Mouse (Mus musculus) layer of hippocampus, postnatal 10 days (tissue): Measurements from ENCODE around the gene Ccl8. TPM values are rescaled to one million over a fixed set of nuclear protein-coding genes. Genes with fewer than 3 reads are reported as not detected.

Source experiments
- DNase-seq, 2 experiments: peaks; one replicate each; pipeline ENCODE4 v3.0.0; 2021; ENCODE audit warnings: low spot score in 2 of 2
- long read RNA-seq: library from polyadenylated mRNA; stranded (forward); transcript quantifications from one replicate; pipeline ENCODE4 v2.0.0, GENCODE M21; 2023
- total RNA-seq, 2 experiments: library from RNA; stranded (reverse); gene quantifications; 2 replicates each; pipeline ENCODE4 v1.2.3; 2021

Ccl8 gene
- total RNA-seq: not detected
- long read RNA-seq: 0 reads

DNA sequence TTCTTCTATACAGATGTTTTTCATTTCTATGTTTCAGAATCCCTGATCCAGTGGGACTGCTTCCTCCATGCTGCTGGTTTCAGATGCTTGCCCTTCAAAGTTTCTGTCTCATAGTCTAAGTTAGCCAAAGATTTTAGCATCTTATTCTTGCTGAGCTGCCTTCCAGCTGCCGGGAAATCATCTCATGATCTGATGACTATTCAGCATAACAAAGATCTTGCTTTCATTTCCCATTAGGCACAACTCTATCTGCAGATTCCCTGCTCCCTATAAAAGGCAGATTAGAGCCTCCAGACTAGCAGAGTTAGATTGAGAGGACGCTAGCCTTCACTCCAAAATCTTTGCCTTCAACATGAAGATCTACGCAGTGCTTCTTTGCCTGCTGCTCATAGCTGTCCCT, at the start of gene Ccl8:
Gene Ccl8 (plus strand): TSS at position 301 of the 400 bp plus-strand sequence.
- no peak for DNase-seq

DNA sequence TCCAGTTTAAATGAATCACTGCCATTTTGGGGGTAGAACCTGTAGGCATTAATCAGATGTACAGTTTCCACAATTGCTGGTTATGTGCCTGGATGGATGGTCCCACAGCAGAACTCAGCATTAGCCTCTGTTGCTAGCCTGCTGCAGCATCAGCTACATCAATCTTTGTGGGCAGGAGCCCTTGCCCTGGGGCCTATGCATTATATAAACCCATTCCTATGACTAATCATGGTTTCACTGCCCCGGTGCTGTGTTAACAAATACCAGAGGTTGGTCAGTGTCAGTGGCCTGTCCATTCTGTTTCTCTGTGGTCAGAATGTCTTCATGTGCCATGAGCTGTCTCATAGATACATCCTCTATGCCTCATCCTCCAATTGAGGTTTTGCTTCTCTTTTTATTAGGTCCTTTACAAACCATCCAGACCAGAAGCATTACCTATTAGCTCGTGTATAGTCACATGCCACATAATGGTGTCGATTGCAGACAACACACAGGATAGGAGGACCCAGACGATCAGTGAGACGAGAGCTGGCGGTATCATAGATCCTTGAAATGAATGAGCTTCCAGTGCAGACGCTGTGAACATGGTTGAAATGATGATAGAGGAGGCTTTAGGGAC, 47.9 kb upstream of the Ccl8 start:
- no peak for DNase-seq

DNA sequence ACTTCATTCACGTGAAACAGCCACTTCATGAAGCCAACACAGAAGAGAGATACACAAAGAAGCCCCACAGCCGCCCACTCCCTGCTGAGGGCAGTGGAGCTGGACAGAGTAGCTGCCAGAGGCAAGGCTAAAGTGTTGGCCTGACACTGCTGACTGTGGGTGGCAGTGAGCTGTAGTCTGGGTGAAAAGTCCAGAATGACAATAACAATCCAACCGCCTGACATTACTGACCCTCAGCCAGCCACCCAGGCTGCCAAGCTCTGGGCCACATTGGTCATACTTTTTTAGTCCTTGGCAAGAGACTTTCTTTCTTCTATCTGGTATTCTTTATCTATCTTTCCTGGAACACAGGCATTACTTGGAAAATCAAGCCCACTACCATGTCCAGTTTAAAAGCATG, 43.9 kb upstream of the Ccl8 start:
- DNase-seq: no peak

DNA sequence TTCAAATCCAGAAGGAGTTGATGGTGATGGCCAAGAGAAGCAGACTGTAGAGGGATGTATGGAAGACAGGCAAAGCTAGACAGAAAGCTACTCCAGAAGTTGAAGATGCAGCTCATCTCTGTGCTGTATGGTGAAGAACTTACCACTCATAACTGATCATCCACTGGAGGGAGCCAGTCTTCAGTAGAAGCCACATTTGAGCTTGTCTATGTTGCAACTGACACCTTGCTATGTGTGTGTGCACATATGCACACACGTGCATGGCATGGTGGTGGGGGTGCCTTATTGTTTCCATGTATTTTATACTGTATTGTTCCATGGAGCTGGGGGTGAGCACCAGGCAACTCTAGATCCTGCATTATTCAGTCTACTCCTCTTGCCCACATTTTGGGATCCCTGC, 42.6 kb upstream of the Ccl8 start:
- no peak for DNase-seq

GRCm38 (mm10) chr11:82072984-82073383, 42.0 kb upstream of the Ccl8 start:
- DNase-seq: no peak

GRCm38 (mm10) chr11:82073686-82074085, 41.3 kb upstream of the Ccl8 start:
- DNase-seq: no peak

DNA sequence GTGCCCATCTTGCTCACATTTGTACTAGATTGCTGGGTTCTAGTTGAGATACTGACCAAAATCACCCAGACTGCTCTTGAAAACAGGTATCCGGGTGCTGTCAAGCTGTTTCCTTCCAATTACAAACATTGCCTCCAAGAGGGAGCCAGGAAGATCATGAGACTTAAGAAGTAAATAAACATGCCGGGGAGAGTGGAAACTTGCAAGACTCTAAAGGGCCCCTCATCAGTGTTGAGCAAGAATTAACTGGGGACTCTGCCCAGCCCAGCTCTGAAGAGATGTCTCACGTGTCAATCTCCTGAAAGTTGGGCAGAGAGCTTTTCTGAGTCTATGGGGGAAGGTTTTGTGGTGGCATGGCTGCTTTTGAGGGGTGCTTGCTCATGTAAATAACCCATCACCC, 38.0 kb upstream of the Ccl8 start:
- no peak for DNase-seq

DNA sequence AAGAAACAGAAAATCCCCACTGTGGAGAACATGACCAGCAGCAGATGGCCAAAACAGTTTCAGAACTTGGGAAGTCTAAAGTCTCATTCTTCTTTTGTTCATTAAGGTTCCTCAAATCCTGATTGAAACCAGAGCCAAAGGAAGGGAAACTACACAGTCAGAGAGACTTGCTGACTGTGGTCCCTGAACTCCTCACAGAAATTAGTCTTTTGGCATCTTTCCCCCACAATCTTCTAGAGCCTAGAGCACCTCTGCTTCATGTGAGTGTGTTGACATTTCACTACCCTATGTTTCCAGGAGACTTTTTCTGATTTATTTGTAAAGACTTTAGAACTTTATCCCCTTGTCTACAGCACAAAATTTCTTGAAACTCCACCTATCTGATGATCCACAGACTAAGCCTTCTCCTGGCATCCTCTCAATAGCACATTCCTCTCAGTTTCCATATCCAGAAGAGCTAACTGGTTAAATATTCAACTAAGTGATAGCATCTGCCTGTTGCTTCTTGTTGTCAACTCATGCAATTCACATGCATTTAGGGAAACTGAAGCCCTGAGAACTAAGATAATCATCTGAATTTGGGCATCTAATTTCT, 36.8 kb upstream of the Ccl8 start:
- DNase-seq: no peak

DNA sequence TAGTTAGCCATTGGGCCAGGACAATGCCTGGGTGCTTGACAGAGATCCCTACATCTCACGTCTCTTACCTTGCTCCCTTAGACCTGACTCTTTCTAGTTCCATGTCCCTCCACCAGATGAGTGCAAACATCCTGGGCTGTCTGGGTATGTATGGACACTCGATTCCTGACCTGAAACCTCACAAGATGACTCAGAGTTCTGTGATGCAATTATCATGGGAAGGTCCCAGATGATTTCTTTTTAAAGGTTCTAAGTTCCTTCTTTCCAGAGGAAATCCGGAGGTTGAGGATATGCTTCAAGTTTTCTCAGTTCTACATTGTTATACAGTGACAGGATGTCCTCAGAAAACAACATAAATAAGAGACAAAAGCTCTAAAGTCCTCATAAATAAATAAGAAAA, 34.1 kb upstream of the Ccl8 start:
- DNase-seq: no peak

GRCm38 (mm10) chr11:82084360-82084759, 30.6 kb upstream of the Ccl8 start:
- DNase-seq: no peak

DNA sequence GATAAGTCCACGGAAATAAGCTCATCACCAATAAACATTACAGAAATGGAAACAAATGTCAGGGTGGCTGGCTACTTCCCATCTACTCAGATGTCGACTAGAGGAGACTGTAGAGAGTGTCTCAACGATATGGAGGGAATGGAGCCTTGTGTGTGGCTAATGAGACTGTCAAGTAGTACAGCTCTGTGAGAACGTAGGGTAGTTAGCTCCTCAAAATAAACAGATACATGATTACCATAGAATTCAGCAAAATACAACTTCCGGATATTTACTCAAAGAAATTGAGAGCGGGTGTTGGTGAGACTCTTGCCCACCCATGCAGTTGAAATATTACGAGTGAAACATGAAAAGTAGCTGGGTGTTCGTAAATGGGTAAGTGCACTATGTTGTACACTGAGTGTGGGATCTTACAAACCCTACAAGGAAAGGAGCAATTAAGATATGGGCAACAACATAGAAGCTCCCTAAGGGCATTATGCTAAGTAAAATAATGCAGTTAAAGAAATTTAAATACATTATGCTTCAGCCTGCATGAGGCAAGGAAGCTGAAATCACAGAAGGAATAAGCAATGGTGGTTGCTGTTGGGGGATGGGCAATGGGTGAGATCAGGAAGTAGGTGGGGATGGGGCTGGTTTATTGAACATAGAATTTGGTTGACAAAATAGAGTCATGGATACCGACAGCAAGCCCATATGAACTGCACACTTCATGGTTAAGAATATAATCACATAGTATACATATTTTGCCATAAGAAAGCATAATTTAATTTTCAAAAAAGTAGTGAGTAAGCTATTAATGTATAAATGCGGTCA, 15.3 kb upstream of the Ccl8 start:
- DNase-seq: no peak

DNA sequence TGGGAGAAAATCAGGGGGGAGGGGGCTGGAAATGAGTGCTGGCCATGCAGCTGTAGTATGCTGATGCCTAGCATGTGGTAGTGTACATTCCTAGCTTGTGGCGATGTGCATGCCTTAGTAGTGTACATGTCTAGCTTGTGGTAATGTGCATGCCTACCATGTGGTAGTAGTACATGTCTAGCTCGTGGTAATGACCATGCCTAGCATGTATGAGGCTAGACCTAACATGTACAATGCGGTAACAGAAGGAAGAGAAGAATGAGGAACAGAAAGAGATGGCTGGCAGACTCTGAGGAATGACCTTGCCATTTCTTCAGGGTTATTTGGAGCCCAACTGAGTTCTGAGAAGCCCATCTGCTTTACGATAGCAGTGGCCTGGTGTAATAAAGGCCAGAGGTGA, 13.9 kb upstream of the Ccl8 start:
- DNase-seq: no peak

- no peak for DNase-seq
Measured at GRCm38 (mm10) chr11:82101529-82101928, 13.5 kb upstream of the Ccl8 start, which contains the start of gene Ccl12. Gene Ccl12, plus strand, starts transcription at chr11:82101845.

DNA sequence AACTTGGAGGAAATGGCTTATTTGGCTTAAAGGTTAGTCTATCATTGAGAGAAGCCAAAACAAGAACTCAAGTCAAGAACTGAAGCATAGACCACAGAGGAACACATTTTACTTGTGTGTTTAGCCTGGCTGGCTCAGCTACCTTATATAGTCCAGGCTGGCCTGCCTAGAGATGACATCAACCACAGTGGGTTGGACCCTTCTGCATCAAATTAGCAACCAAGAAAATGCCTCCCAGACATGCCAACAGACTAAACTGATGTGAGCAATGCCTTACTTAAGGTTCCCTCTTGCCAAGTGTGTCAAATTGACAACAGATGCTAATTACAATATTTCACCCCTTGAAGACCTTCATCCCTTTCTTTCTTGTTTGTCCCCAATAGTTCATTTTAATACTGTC, 5.4 kb upstream of the Ccl8 start:
- DNase-seq: no peak

DNA sequence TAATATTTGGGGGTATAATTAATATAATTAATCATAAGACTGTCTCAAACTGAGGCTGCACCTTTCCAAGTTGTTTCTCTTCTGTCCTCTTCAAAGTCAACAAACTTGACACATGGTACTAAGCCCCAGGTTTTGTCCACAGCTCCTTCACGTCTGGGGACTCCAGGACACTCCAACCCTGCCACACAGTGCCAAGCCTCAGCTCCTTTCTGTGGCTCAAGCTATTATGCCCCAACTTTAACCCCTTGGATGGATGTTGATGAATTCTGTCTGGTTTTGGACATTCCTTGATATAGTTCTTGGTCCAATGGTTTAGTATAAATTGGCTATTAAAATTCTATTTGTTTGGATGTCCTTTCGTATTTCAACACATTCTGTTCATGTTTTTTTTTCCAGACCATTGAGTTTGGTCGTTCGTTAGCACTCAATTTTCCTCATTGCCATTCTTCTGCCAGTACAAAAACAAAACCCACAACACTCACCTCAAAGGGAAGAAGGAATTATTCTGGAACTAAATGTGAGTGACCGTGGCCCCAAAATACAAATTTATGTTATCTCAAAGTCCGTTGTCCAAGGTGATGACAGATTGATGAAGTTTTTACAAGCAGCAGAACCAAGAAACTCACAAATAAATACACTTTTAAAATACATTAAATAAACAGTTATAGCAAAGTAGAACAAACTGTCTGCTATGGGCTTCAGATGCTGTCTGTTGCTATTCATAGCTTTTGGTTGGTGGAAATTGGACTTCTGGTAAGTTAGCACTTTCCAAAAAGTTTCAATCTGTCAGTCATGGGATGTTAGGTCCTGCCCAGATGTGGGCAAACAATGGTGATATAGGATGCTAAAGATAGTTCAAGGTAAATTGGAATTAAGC, 4.4 kb upstream of the Ccl8 start:
- no peak for DNase-seq

GRCm38 (mm10) chr11:82116041-82116440, 1.1 kb downstream of the Ccl8 start:
- no peak for DNase-seq

GRCm38 (mm10) chr11:82132977-82133376, 18.0 kb downstream of the Ccl8 start:
- DNase-seq: no peak

DNA sequence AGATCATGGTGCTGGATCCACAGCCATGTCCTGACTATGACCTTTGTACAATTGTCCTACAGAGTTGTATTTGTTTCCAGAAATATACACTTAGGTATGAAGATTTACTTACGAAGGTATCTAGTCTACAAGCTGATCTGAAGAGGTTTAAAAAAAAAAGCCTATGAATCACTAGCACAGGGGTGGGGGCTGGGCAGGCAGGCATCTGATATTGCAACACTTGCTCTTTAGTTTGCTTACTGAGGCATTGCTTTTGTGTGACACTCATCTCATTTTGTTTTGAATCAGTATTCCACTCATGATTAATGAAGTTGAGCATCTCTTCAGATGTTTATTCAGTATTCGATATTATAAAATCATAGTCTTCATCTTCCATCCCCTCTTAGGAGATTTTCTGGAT, 21.2 kb downstream of the Ccl8 start:
- no peak for DNase-seq

DNA sequence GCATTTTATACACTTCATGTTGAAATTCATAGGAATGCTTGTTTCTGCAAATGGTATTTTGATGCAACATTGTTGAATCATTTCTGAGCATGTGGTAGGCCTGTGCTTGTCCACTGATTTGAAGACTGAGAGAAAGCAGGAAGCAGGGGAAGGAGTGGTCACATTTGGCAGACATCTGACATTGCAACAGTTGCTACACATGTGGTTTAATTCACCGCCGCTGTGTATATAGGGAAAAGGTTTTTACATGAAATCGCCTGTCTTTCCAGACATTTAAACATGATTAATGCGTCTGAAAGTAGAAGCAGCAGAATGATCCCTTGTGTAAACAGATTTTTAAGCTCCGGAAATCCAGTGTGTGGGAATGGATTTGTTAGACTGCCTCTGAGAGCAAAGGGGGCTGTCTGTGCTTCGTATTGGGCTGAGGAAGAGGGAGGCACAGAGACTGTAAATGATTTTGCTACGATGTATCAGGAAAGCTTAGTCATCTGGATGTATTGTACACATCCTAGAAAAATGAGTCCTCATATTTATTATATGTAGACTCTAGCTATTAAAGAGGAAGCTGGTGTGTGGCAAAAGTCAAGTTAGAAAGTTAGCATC, 24.6 kb downstream of the Ccl8 start:
- DNase-seq: no peak

GRCm38 (mm10) chr11:82159126-82159525, 44.1 kb downstream of the Ccl8 start:
- DNase-seq: no peak

DNA sequence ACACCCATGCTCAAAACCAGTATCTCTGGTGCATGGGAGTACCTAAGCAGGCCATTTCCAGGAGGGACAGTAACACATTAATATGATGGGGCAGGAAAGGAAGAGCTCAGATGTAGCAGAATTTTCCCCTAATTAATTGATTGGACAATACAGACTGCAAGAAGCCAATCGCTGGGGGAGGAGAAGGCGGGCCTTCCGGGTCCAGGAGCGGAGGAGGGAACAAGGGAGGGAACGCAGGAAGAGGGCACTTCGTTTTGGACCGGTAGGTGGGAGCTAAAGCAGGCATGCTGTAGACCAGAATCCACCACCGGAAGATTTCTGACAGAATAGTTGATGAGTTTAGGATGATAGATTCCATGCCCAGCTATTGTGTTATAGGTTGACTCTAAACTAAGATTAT, 48.3 kb downstream of the Ccl8 start:
- DNase-seq: no peak
